Mouse (Mus musculus) E14TG2a.4 (cell line): ENCODE results near the gene Spryd3.

Experiments used
- CTCF ChIP-seq: conservative IDR thresholded peaks from 2 replicates; pipeline ENCODE4 v1.5.1; 2014; ENCODE audit warnings: low read length
- NANOG ChIP-seq: IDR thresholded peaks from 2 replicates; pipeline ENCODE4 v1.6.1; 2014; ENCODE audit warnings: borderline replicate concordance, low read length, mixed read lengths
- POU5F1 ChIP-seq: IDR thresholded peaks from 2 replicates; pipeline ENCODE4 v1.6.1; 2014; ENCODE audit warnings: low read length, borderline replicate concordance

DNA sequence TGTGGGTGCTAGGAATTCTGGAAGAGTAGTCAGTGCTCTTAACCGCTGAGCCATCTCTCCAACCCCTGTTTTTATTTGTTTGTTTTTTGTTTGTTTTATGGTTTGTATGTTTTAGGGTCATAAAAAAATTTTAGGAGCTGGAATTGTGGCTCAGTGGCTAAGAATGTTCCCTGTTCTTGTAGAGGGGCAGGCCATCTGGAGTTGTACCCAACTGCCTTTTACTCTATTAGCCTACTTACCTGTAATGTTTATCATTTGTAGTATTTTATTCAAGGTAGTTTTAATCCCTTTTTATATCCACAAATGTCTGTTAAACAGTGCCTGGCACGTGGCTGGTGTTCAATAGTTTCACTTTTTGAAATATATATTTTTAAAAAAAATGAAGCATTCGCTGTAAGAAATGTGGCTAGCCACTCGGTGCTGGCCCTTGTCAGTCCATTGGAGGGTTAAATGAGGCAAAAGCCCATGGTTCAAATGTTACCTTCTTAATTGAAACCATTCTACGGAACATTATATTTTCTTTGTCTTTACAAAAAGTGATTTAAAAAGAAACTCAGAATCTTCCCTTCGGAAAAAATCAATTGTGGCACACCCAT is 63.0 kb downstream of the Spryd3 start:
- TF ChIP-seq CTCF (no peak), NANOG (no peak), POU5F1 (no peak)
